Mouse (Mus musculus) heart, embryonic 14.5 days (tissue): ENCODE data around the gene Tmem38b. TPM values are rescaled to one million over a fixed set of nuclear protein-coding genes. Genes with fewer than 3 reads are reported as not detected.

Experiments
- ATAC-seq: fragments of 200-750 bp; cut with Nextera tagmentation; 2 replicates; pipeline ENCODE4 v1.8.0; 2017; ENCODE audit warnings: low read depth, moderate TSS enrichment; ENCODE audit not compliant: insufficient number of reproducible peaks, insufficient read depth, low FRiP score
- H3K27ac ChIP-seq, 2 experiments: fragments of 200-500 bp in 1 of 2; fragments of 300-500 bp in 1 of 2; sonication (generic) in 1 of 2; replicated peaks in 1 of 2; 2 replicates each; pipeline ENCODE4 v1.5.1; 2012 to 2014; ENCODE audit warnings: low read depth in 2 of 2, low read length in 2 of 2, control low read depth in 1 of 2, mild to moderate bottlenecking in 1 of 2, mixed read lengths in 1 of 2; ENCODE audit not compliant: control insufficient read depth in 1 of 2, insufficient read depth in 1 of 2
- H3K27me3 ChIP-seq: fragments of 300-500 bp; sonication (generic); 2 replicates; pipeline ENCODE4 v1.6.1; 2014; ENCODE audit warnings: mild to moderate bottlenecking, low read length, control low read depth; ENCODE audit not compliant: control insufficient read depth, insufficient read depth
- H3K36me3 ChIP-seq: fragments of 300-500 bp; sonication (generic); 2 replicates; pipeline ENCODE4 v1.6.1; 2014; ENCODE audit warnings: mild to moderate bottlenecking, control low read depth, low read length, mixed read lengths; ENCODE audit not compliant: control insufficient read depth, insufficient read depth
- H3K4me1 ChIP-seq, 2 experiments: fragments of 200-500 bp in 1 of 2; fragments of 300-500 bp in 1 of 2; sonication (generic) in 1 of 2; 2 replicates each; pipeline ENCODE4 v1.6.1; 2012 to 2014; ENCODE audit warnings: low read length in 2 of 2, control low read depth in 1 of 2, mixed read lengths in 1 of 2; ENCODE audit not compliant: control insufficient read depth in 2 of 2, insufficient read depth in 2 of 2
- H3K4me2 ChIP-seq: fragments of 300-500 bp; sonication (generic); 2 replicates; pipeline ENCODE4 v1.6.1; 2014; ENCODE audit warnings: mild to moderate bottlenecking, low read length
- H3K4me3 ChIP-seq, 2 experiments: fragments of 200-500 bp in 1 of 2; fragments of 300-500 bp in 1 of 2; sonication (generic) in 1 of 2; 2 replicates each; pipeline ENCODE4 v1.5.1; 2012 to 2014; ENCODE audit warnings: low read length in 2 of 2, mild to moderate bottlenecking in 2 of 2, control low read depth in 1 of 2, low read depth in 1 of 2, moderate library complexity in 1 of 2; ENCODE audit not compliant: control insufficient read depth in 1 of 2, insufficient read depth in 1 of 2
- H3K9ac ChIP-seq: fragments of 300-500 bp; sonication (generic); 2 replicates; pipeline ENCODE4 v1.6.1; 2014; ENCODE audit warnings: mild to moderate bottlenecking, low read length
- H3K9me3 ChIP-seq: fragments of 300-500 bp; sonication (generic); 2 replicates; pipeline ENCODE4 v1.6.1; 2016; ENCODE audit warnings: low read length, control low read depth; ENCODE audit not compliant: control insufficient read depth
- WGBS: fragments of 180-500 bp; shearing (Covaris S2); extraction: QIAGEN DNeasy Blood & Tissue Kit; methylation state at CpG from one replicate; pipeline ENCODE4 v1.1.7; 2014; 5-methylcytosine and 5-hydroxymethylcytosine counted together
- polyA plus RNA-seq: library from polyadenylated mRNA; unstranded; fragments of >200 nt; fragmentation: Nextera tagmentation; extraction: Ambion mirVana; gene quantifications from 2 replicates; pipeline ENCODE4 v1.2.1, GENCODE M21; 2014

The Tmem38b gene
- polyA plus RNA-seq, 1 experiment from 2014 or later = 11.2 TPM

GRCm38 (mm10) chr4:53864098-53864820 lies 38.4 kb downstream of the Tmem38b start:
- 84% methylated on average over 19 of the region's 19 CpGs for WGBS
- Histone ChIP-seq H3K4me2 (no peak overlapping the region), H3K9ac (no peak overlapping the region), H3K4me3 (no peak overlapping the region), H3K9me3 (no peaks in the 10 kb centered on the region), H3K27ac (no peak overlapping the region), H3K4me1 (no peaks in the 10 kb centered on the region), H3K36me3 (peaks cover 4% of the 10 kb centered on the region; the same call in 1 of the 2 replicates), H3K27me3 (no peaks in the 10 kb centered on the region)
- no peak for ATAC-seq

DNA sequence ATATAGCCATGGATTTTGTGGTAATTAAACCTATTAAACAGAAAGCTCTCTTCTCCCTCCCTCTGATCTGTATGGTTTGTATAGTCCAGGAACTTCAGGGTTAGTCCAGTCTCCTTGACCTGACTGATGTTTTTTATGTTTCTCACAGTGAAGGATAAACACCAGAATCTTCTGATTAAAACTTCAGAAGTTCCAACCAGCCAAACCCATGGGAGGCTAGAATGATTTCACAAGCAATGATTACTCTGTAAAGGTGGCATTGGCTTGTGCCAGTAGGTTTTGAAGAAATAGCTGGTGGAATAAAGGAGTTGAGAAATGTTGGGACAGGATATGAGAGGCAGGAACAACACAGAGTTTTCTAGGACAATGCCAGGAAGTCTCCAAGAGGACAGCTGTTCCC lies 40.6 kb downstream of the Tmem38b start:
- Histone ChIP-seq H3K9me3 (peaks cover 5% of the 10 kb centered on the region; the same call in 1 of the 2 replicates), H3K4me1 (no peaks in the 10 kb centered on the region), H3K27me3 (no peaks in the 10 kb centered on the region), H3K4me3 (no peak overlapping the region), H3K4me2 (no peak overlapping the region), H3K27ac (no peak overlapping the region), H3K36me3 (no peaks in the 10 kb centered on the region), H3K9ac (no peak overlapping the region)
- ATAC-seq = no peak

GRCm38 (mm10) chr4:53878542-53879417 lies 52.9 kb downstream of the Tmem38b start:
- Histone ChIP-seq H3K36me3 (no peaks in the 10 kb centered on the region), H3K27ac (no peak overlapping the region), H3K9ac (no peak overlapping the region), H3K4me3 (no peak overlapping the region), H3K4me2 (peak overlapping the region; percentile 43), H3K27me3 (no peaks in the 10 kb centered on the region), H3K4me1 (no peaks in the 10 kb centered on the region), H3K9me3 (no peaks in the 10 kb centered on the region)
- 55% methylated on average over 24 of the region's 24 CpGs for WGBS
- no peak for ATAC-seq

GRCm38 (mm10) chr4:53882921-53883682 lies 57.3 kb downstream of the Tmem38b start:
- no peak overlapping the region for H3K27ac ChIP-seq
- no peaks in the 10 kb centered on the region for H3K9me3 ChIP-seq
- no peaks in the 10 kb centered on the region for H3K27me3 ChIP-seq
- H3K4me1 ChIP-seq = peaks cover 2 to 3% of the 10 kb centered on the region in 2 experiments; a peak in 2 of 4 replicates
- WGBS = 63% methylated on average over 17 of the region's 17 CpGs
- H3K4me2 ChIP-seq = no peak overlapping the region
- no peak for ATAC-seq
- no peaks in the 10 kb centered on the region for H3K36me3 ChIP-seq
- H3K9ac ChIP-seq = no peak overlapping the region
- no peak overlapping the region for H3K4me3 ChIP-seq

GRCm38 (mm10) chr4:53884351-53885245 lies 58.8 kb downstream of the Tmem38b start:
- no peak overlapping the region for H3K9ac ChIP-seq
- H3K4me2 ChIP-seq = no peak overlapping the region
- peaks cover 2 to 3% of the 10 kb centered on the region in 2 experiments; a peak in 2 of 4 replicates for H3K4me1 ChIP-seq
- WGBS = 59% methylated on average over 14 of the region's 14 CpGs
- H3K27me3 ChIP-seq = no peaks in the 10 kb centered on the region
- H3K4me3 ChIP-seq = no peak overlapping the region
- no peaks in the 10 kb centered on the region for H3K9me3 ChIP-seq
- no peaks in the 10 kb centered on the region for H3K36me3 ChIP-seq
- H3K27ac ChIP-seq = no peak overlapping the region
- ATAC-seq = no peak

DNA sequence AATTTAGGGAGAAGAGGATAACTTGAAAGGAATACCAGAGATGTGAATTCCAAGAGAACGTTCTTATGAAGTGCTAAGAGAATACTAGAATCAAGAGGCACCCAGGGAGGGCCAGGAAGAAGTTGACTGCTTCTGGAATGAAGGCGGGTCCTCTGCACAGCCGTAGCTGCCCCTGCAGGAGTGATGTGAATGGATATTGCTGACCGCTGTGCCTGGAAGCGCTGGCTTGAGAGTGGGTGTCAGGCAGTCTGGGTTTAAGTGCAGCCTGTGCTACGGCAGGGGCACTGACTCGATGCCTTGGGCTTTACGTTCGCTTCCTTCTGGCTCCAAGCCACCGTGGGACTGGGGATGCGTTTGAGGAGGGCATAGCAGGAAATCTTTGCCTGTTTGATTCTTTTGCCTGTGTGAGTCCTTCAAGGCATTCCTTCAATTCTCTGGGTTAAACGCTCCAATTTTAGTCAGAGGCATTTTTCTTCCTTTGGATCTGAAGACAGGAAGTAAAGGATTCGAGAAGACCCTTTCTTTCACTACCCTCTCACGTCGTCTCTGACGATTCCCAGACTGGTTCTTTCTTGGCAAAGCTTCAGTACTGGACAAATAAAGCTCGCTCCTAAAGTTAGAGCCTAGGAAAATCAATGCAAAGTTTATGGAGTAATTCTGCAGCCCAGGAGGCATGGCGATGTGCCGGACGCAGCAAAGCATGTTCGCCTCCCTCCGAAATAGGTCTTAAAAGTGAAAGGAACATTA lies 60.7 kb downstream of the Tmem38b start:
- no peak overlapping the region for H3K27ac ChIP-seq
- H3K36me3 ChIP-seq = no peaks in the 10 kb centered on the region
- H3K9me3 ChIP-seq = no peaks in the 10 kb centered on the region
- H3K4me2 ChIP-seq = peak overlapping the region; percentile 67
- peaks cover 2 to 3% of the 10 kb centered on the region in 2 experiments; a peak in 2 of 4 replicates for H3K4me1 ChIP-seq
- WGBS = 25% methylated on average over 22 of the region's 22 CpGs
- 0 out of 2 replicates have a peak, but pooled peaks have one; percentile 35 for ATAC-seq
- peak overlapping the region; percentile 18; the same call in 1 of the 2 replicates for H3K9ac ChIP-seq
- peak overlapping the region; percentile 11 to 28; a peak in 3 of 4 replicates for H3K4me3 ChIP-seq
- no peaks in the 10 kb centered on the region for H3K27me3 ChIP-seq
